Mouse (Mus musculus): ENCODE data around the gene Vapa. TPM values are rescaled to one million over a fixed set of nuclear protein-coding genes. Genes with fewer than 3 reads are reported as not detected.
"Not testable (repeated sequence)": the region's sequence is repeated elsewhere in the genome, so short reads cannot be mapped to it uniquely, and the experiment has no call there.

Gene Vapa
- total RNA-seq, 2 experiments from 2014 or later = 121 to 126 TPM

GRCm38 (mm10) chr17:65579766-65580165 is 33.6 kb downstream of the Vapa start:
- intact Hi-C loops (cut with DNase I; ENCODE audit: low total_unique reads) = no loop called here
- DNase-seq = no peak

- intact Hi-C loops (cut with DNase I; ENCODE audit: low total_unique reads) = no loop called here
- DNase-seq = no peak
Observed at GRCm38 (mm10) chr17:65575339-65575738, 38.0 kb downstream of the Vapa start.

- no peak for DNase-seq
- intact Hi-C loops (cut with DNase I; ENCODE audit: low total_unique reads) = no loop called here
Observed at GRCm38 (mm10) chr17:65574850-65575249, 38.5 kb downstream of the Vapa start.

- DNase-seq = no peak
- intact Hi-C loops (cut with DNase I; ENCODE audit: low total_unique reads) = no loop called here
Observed at GRCm38 (mm10) chr17:65571866-65572265, 41.5 kb downstream of the Vapa start.

GRCm38 (mm10) chr17:65571466-65571865 is 41.9 kb downstream of the Vapa start:
- intact Hi-C loops (cut with DNase I; ENCODE audit: low total_unique reads) = no loop called here
- DNase-seq = no peak

- intact Hi-C loops (cut with DNase I; ENCODE audit: low total_unique reads) = no loop called here
- DNase-seq = no peak
Observed at GRCm38 (mm10) chr17:65564189-65564588, 49.2 kb downstream of the Vapa start.

- peak; percentile 24 for DNase-seq
- intact Hi-C loops (cut with DNase I; ENCODE audit: low total_unique reads) = no loop called here
Observed at GRCm38 (mm10) chr17:65563345-65563744, 50.0 kb downstream of the Vapa start.

- peak; percentile 51 for DNase-seq
- intact Hi-C loops (cut with DNase I; ENCODE audit: low total_unique reads) = no loop called here
Observed at GRCm38 (mm10) chr17:65562761-65563160, 50.6 kb downstream of the Vapa start.

- intact Hi-C loops (cut with DNase I; ENCODE audit: low total_unique reads) = no loop called here
- DNase-seq = no peak
Observed at GRCm38 (mm10) chr17:65561361-65562015, 51.9 kb downstream of the Vapa start.

GRCm38 (mm10) chr17:65559273-65559672 is 54.1 kb downstream of the Vapa start:
- no peak for DNase-seq
- intact Hi-C loops (cut with DNase I; ENCODE audit: low total_unique reads) = no loop called here

GRCm38 (mm10) chr17:65558788-65559187 is 54.6 kb downstream of the Vapa start:
- DNase-seq = no peak
- intact Hi-C loops (cut with DNase I; ENCODE audit: low total_unique reads) = no loop called here

GRCm38 (mm10) chr17:65558217-65558616 is 55.1 kb downstream of the Vapa start:
- intact Hi-C loops (cut with DNase I; ENCODE audit: low total_unique reads) = no loop called here
- peak; percentile 59 for DNase-seq

GRCm38 (mm10) chr17:65557212-65557611 is 56.1 kb downstream of the Vapa start:
- no peak for DNase-seq
- intact Hi-C loops (cut with DNase I; ENCODE audit: low total_unique reads) = no loop called here

GRCm38 (mm10) chr17:65556798-65557197 is 56.6 kb downstream of the Vapa start:
- intact Hi-C loops (cut with DNase I; ENCODE audit: low total_unique reads) = no loop called here
- no peak for DNase-seq

- DNase-seq = no peak
- intact Hi-C loops (cut with DNase I; ENCODE audit: low total_unique reads) = no loop called here
Observed at GRCm38 (mm10) chr17:65552426-65552997, 60.8 kb downstream of the Vapa start.

GRCm38 (mm10) chr17:65550357-65550756 is 63.0 kb downstream of the Vapa start:
- no peak for DNase-seq
- intact Hi-C loops (cut with DNase I; ENCODE audit: low total_unique reads) = no loop called here

- intact Hi-C loops (cut with DNase I; ENCODE audit: low total_unique reads) = no loop called here
- no peak for DNase-seq
Observed at GRCm38 (mm10) chr17:65548698-65549365, 64.5 kb downstream of the Vapa start.

GRCm38 (mm10) chr17:65546221-65546620 is 67.1 kb downstream of the Vapa start:
- DNase-seq; intact Hi-C loops (cut with DNase I; ENCODE audit: low total_unique reads): not testable (repeated sequence)

GRCm38 (mm10) chr17:65540441-65541272 is 72.7 kb downstream of the Vapa start, which contains the start of gene Tmem232:
Gene Tmem232 (minus strand): TSS chr17:65540782.
- DNase-seq = peak; percentile 46
- intact Hi-C loops (cut with DNase I; ENCODE audit: low total_unique reads) = no loop called here

- no peak for DNase-seq
- intact Hi-C loops (cut with DNase I; ENCODE audit: low total_unique reads) = no loop called here
Observed at GRCm38 (mm10) chr17:65536156-65536555, 77.2 kb downstream of the Vapa start.
